Mouse (Mus musculus): Measurements from ENCODE around the gene Bsdc1. TPM values are rescaled to one million over a fixed set of nuclear protein-coding genes. Genes with fewer than 3 reads are reported as not detected.
A peak's percentile ranks its signal among the peaks of the same experiment; 100 is the strongest.

Bsdc1 gene
- polyA plus RNA-seq, 1 experiment = 22.9 TPM

GRCm38 (mm10) chr4:129476047-129476446 is 14.7 kb downstream of the Bsdc1 start:
- Histone ChIP-seq H3K4me2 (ENCODE audit: low read depth) (no peak overlapping the region), H3K27me3 (ENCODE audit: control insufficient read depth, insufficient read depth, insufficient read length) (no peaks in the 10 kb centered on the region), H3K4me3 (no peak overlapping the region), H3K36me3 (ENCODE audit: control insufficient read depth, insufficient read depth) (peaks cover 24% of the 10 kb centered on the region), H3K79me2 (ENCODE audit: control insufficient read depth, insufficient read depth) (no peaks in the 10 kb centered on the region), H3ac (ENCODE audit: control insufficient read depth, insufficient read length) (no peak overlapping the region)
- peak in 1 of 3 experiments; percentile 53 for TF ChIP-seq MYOD1 (IDR thresholded peaks at IDR 0.05; ENCODE audit: control insufficient read depth in 1 of 3, insufficient read length in 2 of 3, low read depth in 2 of 3)
- TF ChIP-seq MAX (IDR thresholded peaks at IDR 0.05; ENCODE audit: low read depth) = no peak
- TF ChIP-seq MYOG (IDR thresholded peaks at IDR 0.05; ENCODE audit: control insufficient read depth in 1 of 3, insufficient read depth in 1 of 3, insufficient read length in 2 of 3, low read depth in 2 of 3) = peak in 1 of 3 experiments; percentile 58
- TF ChIP-seq TCF12 (IDR thresholded peaks at IDR 0.05; ENCODE audit: insufficient read depth, poor library complexity, severe bottlenecking) = no peak
- TF ChIP-seq E2F4 (IDR thresholded peaks at IDR 0.05; ENCODE audit: insufficient read depth) = no peak
- no peak for TF ChIP-seq REST (IDR thresholded peaks at IDR 0.05; ENCODE audit: insufficient read depth, insufficient read length)
- TF ChIP-seq POLR2AphosphoS2 (IDR thresholded peaks at IDR 0.05; ENCODE audit: insufficient read length, low read depth) = no peak

DNA sequence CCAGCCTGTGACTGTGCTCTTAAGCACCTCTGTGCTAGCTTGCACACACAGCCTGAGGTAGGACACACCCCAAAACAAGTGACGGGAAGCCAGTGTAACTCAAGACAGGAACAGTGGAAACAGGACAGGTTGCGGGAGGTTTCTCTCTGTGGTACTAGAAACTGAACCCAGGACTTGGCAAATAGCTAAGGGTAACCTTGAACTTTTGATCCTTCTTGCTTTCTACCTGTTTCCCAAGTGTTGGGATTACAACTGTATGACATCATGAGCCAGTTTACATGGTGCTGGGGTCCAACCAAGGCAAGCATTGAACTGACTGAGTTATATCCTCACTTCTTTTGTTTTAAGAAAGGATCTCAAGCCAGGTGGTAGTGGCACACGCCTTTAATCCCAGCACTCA is 18.5 kb downstream of the Bsdc1 start:
- peaks cover 26% of the 10 kb centered on the region for H3K36me3 ChIP-seq (ENCODE audit: control insufficient read depth, insufficient read depth)
- no peak for TF ChIP-seq POLR2AphosphoS2 (IDR thresholded peaks at IDR 0.05; ENCODE audit: insufficient read length, low read depth)
- TF ChIP-seq MYOD1 (IDR thresholded peaks at IDR 0.05; ENCODE audit: control insufficient read depth in 1 of 3, insufficient read length in 2 of 3, low read depth in 2 of 3) = no peak
- no peak for TF ChIP-seq TCF12 (IDR thresholded peaks at IDR 0.05; ENCODE audit: insufficient read depth, poor library complexity, severe bottlenecking)
- no peak for TF ChIP-seq MYOG (IDR thresholded peaks at IDR 0.05; ENCODE audit: control insufficient read depth in 1 of 3, insufficient read depth in 1 of 3, insufficient read length in 2 of 3, low read depth in 2 of 3)
- TF ChIP-seq TCF3 (IDR thresholded peaks at IDR 0.05; ENCODE audit: insufficient read length, low read depth) = no peak
- no peak for TF ChIP-seq E2F4 (IDR thresholded peaks at IDR 0.05; ENCODE audit: insufficient read depth)
- TF ChIP-seq REST (IDR thresholded peaks at IDR 0.05; ENCODE audit: insufficient read depth, insufficient read length) = no peak
- TF ChIP-seq POLR2A (IDR thresholded peaks at IDR 0.05; ENCODE audit: insufficient read length, low read depth) = no peak
- TF ChIP-seq USF1 (IDR thresholded peaks at IDR 0.05; ENCODE audit: low read depth) = no peak
- no peak for TF ChIP-seq MAX (IDR thresholded peaks at IDR 0.05; ENCODE audit: low read depth)
- TF ChIP-seq CEBPB (IDR thresholded peaks at IDR 0.05; ENCODE audit: insufficient read depth, poor library complexity, severe bottlenecking) = no peak
- TF ChIP-seq SRF (IDR thresholded peaks at IDR 0.05; ENCODE audit: control insufficient read depth, insufficient read length, low read depth) = no peak
- no peak overlapping the region for H3K4me3 ChIP-seq
- no peaks in the 10 kb centered on the region for H3K79me2 ChIP-seq (ENCODE audit: control insufficient read depth, insufficient read depth)
- no peak overlapping the region for H3K4me2 ChIP-seq (ENCODE audit: low read depth)
- H3ac ChIP-seq (ENCODE audit: control insufficient read depth, insufficient read length) = no peak overlapping the region
- H3K27me3 ChIP-seq (ENCODE audit: control insufficient read depth, insufficient read depth, insufficient read length) = no peaks in the 10 kb centered on the region

- Histone ChIP-seq H3K4me3 (no peak overlapping the region), H3K36me3 (ENCODE audit: control insufficient read depth, insufficient read depth) (peaks cover 38% of the 10 kb centered on the region), H3K79me2 (ENCODE audit: control insufficient read depth, insufficient read depth) (no peaks in the 10 kb centered on the region), H3K4me2 (ENCODE audit: low read depth) (no peak overlapping the region), H3K27me3 (ENCODE audit: control insufficient read depth, insufficient read depth, insufficient read length) (no peaks in the 10 kb centered on the region), H3ac (ENCODE audit: control insufficient read depth, insufficient read length) (no peak overlapping the region)
- TF ChIP-seq POLR2A (IDR thresholded peaks at IDR 0.05; ENCODE audit: insufficient read length, low read depth) (no peak), MYOD1 (IDR thresholded peaks at IDR 0.05; ENCODE audit: control insufficient read depth in 1 of 3, insufficient read length in 2 of 3, low read depth in 2 of 3) (no peak), REST (IDR thresholded peaks at IDR 0.05; ENCODE audit: insufficient read depth, insufficient read length) (no peak), POLR2AphosphoS2 (IDR thresholded peaks at IDR 0.05; ENCODE audit: insufficient read length, low read depth) (no peak), E2F4 (IDR thresholded peaks at IDR 0.05; ENCODE audit: insufficient read depth) (no peak), MAX (IDR thresholded peaks at IDR 0.05; ENCODE audit: low read depth) (no peak), SRF (IDR thresholded peaks at IDR 0.05; ENCODE audit: control insufficient read depth, insufficient read length, low read depth) (no peak), TCF12 (IDR thresholded peaks at IDR 0.05; ENCODE audit: insufficient read depth, poor library complexity, severe bottlenecking) (no peak), MYOG (IDR thresholded peaks at IDR 0.05; ENCODE audit: control insufficient read depth in 1 of 3, insufficient read depth in 1 of 3, insufficient read length in 2 of 3, low read depth in 2 of 3) (no peak), TCF3 (IDR thresholded peaks at IDR 0.05; ENCODE audit: insufficient read length, low read depth) (no peak), CEBPB (IDR thresholded peaks at IDR 0.05; ENCODE audit: insufficient read depth, poor library complexity, severe bottlenecking) (no peak), USF1 (IDR thresholded peaks at IDR 0.05; ENCODE audit: low read depth) (no peak)
These were observed 19.7 kb downstream of the Bsdc1 start for GRCm38 (mm10) chr4:129481090-129481489.

- H3ac ChIP-seq (ENCODE audit: control insufficient read depth, insufficient read length) = no peak within 1 kb of the TSS
- no peaks in the 10 kb centered on the region for H3K79me2 ChIP-seq (ENCODE audit: control insufficient read depth, insufficient read depth)
- no peak within 1 kb of the TSS for H3K4me3 ChIP-seq
- H3K27me3 ChIP-seq (ENCODE audit: control insufficient read depth, insufficient read depth, insufficient read length) = peaks cover 8% of the 10 kb centered on the region
- no peak within 1 kb of the TSS for H3K4me2 ChIP-seq (ENCODE audit: low read depth)
- H3K36me3 ChIP-seq (ENCODE audit: control insufficient read depth, insufficient read depth) = peaks cover 3% of the 10 kb centered on the region
- TF ChIP-seq SRF (IDR thresholded peaks at IDR 0.05; ENCODE audit: control insufficient read depth, insufficient read length, low read depth) (no peak), TCF12 (IDR thresholded peaks at IDR 0.05; ENCODE audit: insufficient read depth, poor library complexity, severe bottlenecking) (no peak), MYOD1 (IDR thresholded peaks at IDR 0.05; ENCODE audit: control insufficient read depth in 1 of 3, insufficient read length in 2 of 3, low read depth in 2 of 3) (no peak), POLR2A (IDR thresholded peaks at IDR 0.05; ENCODE audit: insufficient read length, low read depth) (no peak), USF1 (IDR thresholded peaks at IDR 0.05; ENCODE audit: low read depth) (no peak), MAX (IDR thresholded peaks at IDR 0.05; ENCODE audit: low read depth) (no peak), MYOG (IDR thresholded peaks at IDR 0.05; ENCODE audit: control insufficient read depth in 1 of 3, insufficient read depth in 1 of 3, insufficient read length in 2 of 3, low read depth in 2 of 3) (no peak), POLR2AphosphoS2 (IDR thresholded peaks at IDR 0.05; ENCODE audit: insufficient read length, low read depth) (no peak), TCF3 (IDR thresholded peaks at IDR 0.05; ENCODE audit: insufficient read length, low read depth) (no peak), E2F4 (IDR thresholded peaks at IDR 0.05; ENCODE audit: insufficient read depth) (no peak), REST (IDR thresholded peaks at IDR 0.05; ENCODE audit: insufficient read depth, insufficient read length) (no peak), CEBPB (IDR thresholded peaks at IDR 0.05; ENCODE audit: insufficient read depth, poor library complexity, severe bottlenecking) (no peak)
These were observed 29.8 kb downstream of the Bsdc1 start, which contains the start of the genes Tssk3 and Fam229a for GRCm38 (mm10) chr4:129490972-129491880. Gene Tssk3 (minus strand): TSS chr4:129491022. Gene Fam229a (plus strand): TSS chr4:129491190.
